Mouse (Mus musculus) bone marrow macrophage, adult 2 months (primary cell): Measurements from ENCODE around the gene Hoxc8.

Experiments used
- CTCF ChIP-seq: IDR thresholded peaks from 2 replicates; pipeline ENCODE4 v1.5.1; 2012; ENCODE audit warnings: low read depth, mild to moderate bottlenecking, low read length, moderate library complexity
- POLR2A ChIP-seq: IDR thresholded peaks from 2 replicates; pipeline ENCODE4 v1.6.1; 2012; ENCODE audit warnings: mild to moderate bottlenecking, low read depth, low read length, borderline replicate concordance

DNA sequence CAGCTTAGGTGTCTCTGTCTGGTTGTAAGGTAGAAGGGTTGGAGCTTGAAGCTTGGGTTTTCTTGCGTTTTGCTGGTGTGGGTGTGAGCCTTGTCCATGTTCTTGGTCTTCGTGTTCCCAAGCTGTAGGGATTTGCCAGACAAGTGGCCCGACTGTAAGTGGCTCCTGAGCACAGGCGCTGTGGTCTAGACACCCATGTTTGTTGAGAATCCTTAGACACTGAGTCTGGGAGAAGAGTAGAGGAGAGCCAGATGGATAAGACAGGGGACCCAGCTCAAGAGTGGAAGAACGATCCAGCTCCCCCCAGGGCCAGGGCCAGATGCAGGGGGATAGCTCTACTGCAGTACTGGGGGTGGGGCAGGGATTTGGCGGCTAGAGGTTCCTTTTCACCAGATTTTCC is 17.7 kb upstream of the Hoxc8 start:
- TF ChIP-seq CTCF = no peak
- no peak for TF ChIP-seq POLR2A
